Mouse (Mus musculus): ENCODE data around the gene Zmynd8. TPM values are rescaled to one million over a fixed set of nuclear protein-coding genes. Genes with fewer than 3 reads are reported as not detected.

Zmynd8 gene
- total RNA-seq, 2 experiments from 2014 or later = 32.1 to 49.9 TPM

DNA sequence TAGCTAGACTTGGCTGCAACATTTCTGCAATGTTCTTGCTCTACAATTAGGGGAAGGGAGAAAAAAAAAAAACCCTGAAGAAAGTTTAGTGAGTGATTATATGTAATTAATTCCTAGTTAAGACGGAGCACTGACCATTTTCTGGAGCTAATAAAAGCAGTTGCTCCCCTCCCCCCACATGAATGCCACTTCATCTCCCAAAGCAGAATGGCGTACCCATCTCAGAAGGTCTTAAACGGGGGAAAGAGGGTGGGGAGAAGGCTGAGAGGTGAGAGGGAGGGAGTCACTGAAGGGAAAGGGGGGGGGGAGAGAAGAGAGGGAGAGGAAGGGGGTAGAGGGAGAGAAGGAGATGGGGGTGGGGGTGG is 17.6 kb downstream of the Zmynd8 start:
- ATAC-seq (replicated peaks; ENCODE audit: poor library complexity) = no peak

DNA sequence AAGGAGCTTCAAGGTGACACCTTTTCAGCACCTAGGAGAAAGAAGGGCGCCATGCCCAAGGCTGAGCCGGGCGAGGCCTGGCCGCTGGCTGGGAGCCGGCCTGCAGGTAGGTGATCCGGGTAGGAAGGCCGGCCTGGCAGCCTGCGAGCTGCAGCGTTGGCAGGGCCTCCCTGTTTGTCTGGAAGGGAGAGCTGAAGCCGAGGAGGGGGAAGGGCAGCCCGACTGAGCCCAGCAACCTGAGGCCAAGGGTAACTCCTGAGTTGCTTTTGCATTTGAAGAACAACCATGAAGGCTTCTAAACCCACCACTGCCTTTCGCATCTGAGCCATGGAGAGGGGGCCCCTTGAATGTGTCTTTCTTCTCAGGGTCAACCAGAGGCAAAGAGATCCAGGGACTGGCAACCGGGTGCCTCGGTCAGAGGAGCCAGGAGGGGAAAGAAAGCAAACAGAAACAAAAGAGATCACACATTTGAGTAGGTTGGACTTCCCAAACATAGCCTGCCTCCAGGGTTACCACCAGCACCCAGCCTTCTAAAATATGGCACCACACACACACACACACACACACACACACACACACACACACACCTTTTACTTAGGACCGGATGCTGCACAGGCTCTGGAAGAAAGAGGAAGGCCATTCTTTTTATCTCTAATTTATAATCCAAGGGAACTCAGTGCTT is 18.2 kb downstream of the Zmynd8 start:
- no peak for ATAC-seq (replicated peaks; ENCODE audit: poor library complexity)

DNA sequence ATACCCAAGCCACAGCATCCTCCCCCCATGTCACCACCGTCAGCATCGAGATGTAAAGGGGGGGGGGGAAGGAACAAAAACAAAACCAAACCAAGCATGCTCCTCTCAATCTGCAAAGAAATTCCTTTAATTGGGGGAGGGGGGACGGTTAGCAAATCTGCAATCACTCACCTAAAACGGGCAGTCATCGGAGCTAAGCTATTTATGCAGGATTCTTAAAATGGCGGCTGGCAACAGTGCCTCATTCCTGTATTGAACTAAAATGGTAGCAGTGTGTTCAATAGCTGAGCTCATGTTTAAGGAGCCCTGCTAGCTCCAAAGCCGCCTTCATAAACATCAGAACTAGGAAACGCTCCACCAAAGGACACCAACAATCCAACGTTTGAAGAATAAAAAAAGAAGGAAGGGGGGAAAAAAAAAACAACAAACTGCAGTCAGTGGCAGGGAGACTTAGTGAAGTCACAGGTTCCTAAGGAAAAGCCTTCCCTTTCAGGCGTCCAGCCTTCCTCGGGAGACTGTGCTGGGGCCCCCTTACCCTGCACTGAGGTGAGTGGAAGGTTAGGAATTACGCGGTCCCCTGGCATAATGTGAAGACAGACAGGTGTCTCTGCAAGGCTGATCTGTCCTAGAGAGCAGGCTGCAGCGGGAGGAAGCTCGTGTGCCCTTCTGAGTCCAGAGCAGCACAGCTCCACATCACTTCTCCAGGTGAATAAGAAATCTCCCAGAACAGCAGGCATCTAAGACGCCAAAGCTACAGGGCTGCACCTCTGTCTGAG is 19.2 kb downstream of the Zmynd8 start:
- no peak for ATAC-seq (replicated peaks; ENCODE audit: poor library complexity)

DNA sequence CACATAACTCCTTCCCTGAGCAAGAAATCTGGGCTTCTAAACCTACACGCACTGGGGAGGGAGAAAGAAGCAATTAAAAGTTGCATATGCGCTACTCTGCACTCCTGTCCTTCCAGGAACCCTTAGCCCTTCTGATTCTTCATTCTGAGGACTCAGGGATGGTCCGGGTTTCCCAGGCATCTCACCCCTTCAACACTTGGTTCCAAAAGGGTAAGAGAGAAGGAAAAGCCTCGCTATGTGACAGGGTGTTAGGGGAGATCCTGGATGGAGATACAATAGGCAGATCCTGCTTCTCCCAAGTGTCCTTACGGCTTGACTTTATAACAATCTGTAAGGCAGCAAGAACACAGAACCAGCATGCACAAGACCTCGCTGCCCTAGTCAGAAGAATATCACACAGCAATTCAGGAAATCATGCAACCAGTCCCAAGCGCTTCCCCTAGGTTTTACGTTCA is 19.9 kb downstream of the Zmynd8 start:
- no peak for ATAC-seq (replicated peaks; ENCODE audit: poor library complexity)

DNA sequence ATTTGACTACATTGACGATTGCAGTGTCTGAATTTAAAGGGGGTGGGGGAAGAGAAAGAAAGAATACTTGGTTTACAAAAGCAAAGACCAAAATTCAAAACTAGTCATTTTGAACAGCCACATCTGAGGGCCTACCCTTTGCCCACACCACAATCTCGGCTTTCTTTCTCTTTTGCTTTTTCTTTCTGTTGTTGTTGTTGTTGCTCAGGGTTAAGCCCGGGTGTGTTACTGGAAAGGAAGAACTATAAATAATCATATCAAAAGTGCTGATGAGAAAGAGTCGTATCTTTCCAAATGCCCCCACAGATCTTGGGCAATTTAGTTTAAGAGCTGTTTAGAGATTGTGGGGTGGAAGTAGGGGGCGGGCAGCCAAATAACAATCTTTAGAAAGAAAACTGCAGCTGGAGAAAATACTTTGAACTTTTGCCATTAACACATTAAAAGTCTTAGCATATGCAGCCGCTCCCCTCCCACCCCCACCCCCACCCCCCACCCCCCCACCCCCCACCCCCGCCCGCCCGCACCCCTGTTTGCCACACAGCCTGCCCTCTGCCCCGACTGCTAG is 20.7 kb downstream of the Zmynd8 start:
- no peak for ATAC-seq (replicated peaks; ENCODE audit: poor library complexity)

DNA sequence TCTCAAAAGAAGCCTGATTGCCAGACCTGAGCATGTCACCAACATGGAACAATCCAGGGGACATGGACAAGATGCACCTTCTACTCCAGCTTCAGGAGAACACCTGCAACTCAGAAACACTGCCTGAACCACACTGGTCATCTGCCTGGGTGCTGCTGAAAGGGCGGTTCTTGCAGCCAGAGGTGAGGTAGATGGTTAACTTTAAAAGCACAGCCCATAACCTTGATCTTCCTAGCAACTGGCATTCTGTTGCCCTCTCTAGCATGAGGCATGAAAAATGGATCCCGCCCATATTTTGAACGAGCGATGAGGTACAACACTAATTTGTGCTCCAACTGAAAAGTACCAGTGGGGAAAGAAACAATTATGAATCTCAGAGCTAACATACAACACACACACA is 21.6 kb downstream of the Zmynd8 start:
- no peak for ATAC-seq (replicated peaks; ENCODE audit: poor library complexity)

DNA sequence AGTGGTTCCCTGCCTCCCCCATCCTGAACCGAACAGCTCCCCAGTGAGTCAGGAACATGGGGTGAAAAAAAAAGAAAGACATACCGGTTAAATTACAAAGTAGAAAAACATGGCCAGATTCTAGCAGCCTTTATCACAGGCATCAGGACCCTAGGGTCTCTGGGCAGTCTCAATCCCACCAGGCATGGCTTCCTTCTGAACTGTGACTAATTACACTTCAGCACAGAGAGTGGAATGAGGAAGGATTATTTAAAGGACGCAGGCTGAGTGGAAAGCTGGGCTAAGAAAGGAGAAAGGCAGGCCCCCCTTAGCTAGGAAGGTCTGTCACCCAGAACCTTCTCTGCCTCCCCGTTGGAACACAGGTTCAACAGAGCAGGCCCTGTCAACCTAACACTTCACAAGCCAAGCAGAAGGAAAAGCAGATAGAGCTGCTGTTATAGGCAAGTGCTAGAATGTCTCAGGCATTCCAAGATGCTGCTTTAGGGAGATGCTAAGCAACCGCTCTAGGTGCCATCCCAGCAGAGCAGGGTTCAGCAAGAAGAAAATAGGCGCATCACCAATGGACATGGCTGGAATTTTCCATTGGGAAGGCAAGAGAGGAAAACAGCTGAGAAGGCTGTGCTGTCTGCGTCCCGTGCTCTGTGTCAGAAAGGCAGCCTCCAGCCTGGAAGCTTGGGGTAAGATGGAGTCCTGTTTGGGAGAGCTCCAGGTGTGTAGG is 22.5 kb downstream of the Zmynd8 start:
- no peak for ATAC-seq (replicated peaks; ENCODE audit: poor library complexity)

DNA sequence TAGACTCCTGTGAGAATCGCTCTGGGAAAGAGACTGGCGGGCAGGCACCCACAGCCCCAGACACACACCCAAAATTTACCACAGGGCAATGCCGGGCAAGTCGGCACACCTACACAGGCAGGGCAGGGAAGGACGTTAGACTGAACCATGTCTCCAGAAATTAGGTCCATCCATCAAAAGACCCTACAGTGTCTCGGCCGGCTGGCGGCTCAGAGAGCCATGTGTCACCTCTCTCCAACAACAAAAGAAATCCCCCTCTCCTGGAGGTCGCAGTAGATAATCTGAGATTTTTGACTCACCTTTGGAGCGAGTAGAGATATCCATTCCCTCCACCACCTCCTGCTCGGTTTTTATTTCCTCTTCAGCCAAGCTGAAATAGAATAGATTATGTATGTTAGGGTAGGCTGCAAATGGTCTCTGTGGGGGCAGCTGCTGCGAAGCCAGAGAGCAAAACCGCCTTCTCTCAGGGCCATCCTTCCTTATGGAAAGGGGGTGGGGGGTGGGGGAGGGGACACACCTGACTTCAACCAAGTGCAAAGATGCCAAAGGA is 23.3 kb downstream of the Zmynd8 start:
- ATAC-seq (replicated peaks; ENCODE audit: poor library complexity) = no peak

DNA sequence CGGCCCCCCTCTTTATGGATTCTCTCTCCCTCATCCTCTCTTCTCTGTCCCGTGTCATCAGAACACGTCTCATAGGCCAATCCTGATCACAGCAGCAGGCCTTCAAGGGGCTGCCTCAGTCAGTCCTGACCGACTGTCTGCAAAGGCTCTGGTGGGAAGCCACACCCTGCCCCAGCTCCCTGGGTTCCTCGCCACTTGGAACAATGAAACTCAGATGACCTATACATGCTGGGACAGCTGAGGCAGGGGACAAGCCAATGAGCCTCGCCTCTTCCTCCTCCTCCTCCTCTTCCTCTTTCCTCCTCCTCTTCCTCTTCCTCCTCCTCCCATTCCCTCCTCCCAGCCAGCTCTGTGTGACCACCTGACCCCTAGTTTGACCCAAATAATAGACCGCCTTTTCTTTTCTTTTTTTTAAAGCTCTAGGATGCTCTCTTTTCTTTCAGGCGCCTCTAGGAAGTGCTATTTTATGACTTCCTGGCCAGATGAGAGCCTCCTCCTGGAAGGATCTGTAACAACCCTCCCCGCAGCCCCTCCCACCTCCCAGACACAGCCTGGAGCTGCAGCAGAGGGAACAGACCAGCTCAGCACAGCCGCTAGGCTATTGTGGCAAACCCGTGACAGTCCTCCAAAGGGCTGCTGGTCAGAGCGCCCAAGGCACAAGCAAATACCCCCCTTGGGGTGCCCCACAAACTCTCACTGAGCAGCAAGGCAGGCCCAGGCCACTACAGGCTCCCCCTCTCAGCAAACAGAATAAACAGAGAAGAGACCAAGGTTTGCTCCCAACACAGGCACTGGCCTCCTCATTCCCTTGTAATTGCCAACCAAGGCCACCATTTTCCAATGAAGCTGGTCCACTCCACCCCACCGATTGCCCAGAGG is 24.1 kb downstream of the Zmynd8 start:
- peak; percentile 76 for ATAC-seq (replicated peaks; ENCODE audit: poor library complexity)

DNA sequence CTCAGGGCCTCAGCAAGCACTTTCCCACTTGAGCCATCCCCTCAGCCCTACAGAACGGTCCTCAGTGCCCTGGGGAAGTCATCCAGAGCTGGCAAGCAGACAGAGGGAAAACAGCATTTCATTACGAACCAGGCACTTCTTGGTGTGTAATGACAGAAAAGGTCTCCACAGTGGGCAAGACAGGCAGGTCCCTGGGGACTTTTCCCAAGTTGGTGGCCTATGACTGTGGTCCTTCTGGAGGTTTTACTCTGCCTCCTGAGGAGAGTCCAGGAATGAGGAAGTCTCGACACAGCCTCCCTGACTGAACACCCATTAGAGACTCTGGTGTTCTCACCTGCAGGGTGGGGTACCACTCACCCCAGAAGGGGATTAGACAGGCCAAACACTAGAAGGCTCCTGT is 25.0 kb downstream of the Zmynd8 start:
- no peak for ATAC-seq (replicated peaks; ENCODE audit: poor library complexity)

DNA sequence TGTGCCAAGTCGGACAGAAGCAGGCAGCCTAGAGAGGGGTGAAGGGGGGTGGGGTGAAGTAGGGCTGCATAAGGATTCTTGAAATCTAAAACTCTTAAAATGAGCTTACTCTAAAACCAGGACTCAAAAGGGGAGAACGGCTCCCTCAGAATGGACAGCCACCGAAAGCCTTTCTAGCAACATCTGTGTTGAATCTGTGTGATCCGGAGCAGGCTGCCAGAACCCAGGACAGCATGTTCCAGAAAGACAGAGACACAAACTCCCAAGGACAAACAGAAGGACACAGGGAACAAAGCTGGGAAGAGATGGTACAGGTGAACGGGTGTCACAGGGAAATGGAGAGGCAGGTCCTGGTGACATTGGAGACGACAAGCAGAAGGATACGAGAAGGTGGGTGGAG is 25.6 kb downstream of the Zmynd8 start:
- no peak for ATAC-seq (replicated peaks; ENCODE audit: poor library complexity)

DNA sequence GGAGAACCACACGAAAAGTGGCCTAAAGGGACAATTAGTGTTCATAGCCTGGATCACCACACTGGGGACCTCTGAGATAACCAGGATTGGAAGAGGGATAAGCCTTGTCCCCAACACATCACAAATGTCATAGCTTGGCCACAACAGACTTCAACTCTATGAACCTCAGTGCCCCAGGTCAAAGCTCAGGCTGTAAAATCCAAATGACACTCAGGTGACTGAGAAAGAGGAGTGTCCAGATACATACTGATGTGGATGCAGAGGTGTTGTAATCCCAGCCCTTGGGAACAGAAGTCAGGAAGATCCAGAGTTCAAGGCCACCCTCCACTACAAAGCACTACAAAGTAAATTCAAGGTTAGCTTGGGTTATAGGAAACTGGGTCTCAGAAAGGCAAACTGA is 29.6 kb downstream of the Zmynd8 start:
- no peak for ATAC-seq (replicated peaks; ENCODE audit: poor library complexity)

DNA sequence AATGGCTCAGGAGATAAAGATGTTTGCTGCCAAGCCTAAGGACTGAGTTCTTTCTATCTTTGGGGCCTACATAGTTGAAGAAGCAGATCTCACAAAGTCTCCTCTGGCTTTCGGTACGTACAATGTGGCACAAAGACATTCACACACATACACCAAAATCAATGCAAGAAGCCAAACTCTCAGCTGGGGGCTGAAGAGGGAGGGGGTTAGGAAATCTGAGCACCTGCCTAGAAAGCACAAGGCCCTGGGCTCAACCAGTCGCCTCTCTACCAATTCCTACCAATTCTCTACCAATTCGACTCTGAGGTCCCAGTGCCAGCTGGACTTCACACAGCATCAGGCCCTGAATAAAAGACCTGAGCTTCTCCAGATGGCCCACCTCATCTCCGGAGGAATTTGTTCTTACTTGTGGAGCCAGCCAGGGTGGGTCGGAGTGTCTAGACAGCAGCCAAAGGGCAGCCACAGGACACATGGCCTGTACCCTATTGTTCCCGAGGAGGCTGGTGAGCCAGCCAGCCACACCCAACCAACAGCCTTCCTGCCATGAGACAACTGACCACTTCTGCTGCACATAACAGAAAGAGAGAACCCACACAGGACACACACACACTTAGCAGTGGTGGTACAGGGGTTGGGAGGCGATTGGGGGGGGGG is 30.2 kb downstream of the Zmynd8 start:
- 0 out of 2 replicates have a peak, but pooled peaks have one; percentile 23 for ATAC-seq (replicated peaks; ENCODE audit: poor library complexity)

DNA sequence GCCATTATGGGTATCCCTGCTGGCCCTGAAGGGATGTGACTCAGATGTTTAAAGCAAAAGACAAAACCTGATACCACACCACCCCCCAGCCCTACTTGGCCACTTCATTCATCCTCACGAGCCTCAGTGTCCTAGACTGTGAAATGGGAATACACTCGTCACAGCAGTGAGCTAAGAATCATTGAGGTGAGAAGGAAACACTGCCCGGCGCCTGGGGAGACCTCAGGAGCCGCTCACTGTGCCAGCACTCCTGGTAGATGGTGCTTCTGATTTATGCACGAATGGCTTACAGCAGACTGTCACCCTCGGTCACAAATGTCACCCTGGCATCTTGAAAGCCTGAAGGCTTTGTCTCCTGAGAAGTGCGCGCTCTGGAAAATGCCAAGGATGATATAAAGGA is 31.3 kb downstream of the Zmynd8 start:
- ATAC-seq (replicated peaks; ENCODE audit: poor library complexity) = no peak

DNA sequence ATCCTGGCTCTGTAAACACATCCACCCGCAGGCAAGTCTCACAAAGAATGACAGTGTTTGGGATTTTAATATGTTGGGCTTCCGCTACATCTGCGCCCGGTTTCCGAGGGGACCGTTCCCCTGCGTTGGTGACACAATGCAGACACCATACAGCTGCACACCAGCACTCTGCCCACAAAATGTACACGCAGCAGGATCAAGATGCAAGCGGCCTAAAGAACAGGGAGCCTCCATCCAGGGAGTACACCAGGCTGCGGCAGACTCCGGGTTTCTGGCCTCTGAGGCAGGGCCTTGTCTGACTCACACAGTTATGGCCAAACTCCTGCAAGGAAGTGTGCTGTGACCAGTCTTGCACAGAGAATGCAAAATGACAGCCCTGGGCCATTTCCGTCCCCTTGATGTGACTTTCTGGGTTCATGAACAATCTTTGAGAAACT is 31.8 kb downstream of the Zmynd8 start:
- no peak for ATAC-seq (replicated peaks; ENCODE audit: poor library complexity)

DNA sequence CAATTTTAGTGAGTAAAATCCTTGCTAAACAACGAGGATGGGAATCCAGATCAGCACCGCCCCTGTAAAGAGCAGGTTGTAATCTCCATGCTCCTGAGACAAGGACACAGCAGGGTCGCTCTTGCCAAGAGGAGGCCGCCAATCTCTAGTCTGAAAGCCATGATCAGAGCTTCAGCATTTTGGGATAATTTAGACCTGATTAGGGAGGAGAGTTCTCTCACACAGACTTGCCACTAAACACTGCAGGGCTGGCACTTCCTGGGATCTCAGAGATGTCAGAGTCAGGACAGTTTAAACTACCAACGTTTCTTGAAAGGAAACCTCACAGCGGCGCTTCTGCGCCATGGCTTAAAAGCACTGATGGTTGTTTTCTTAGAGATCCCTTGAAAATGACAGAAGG is 32.4 kb downstream of the Zmynd8 start:
- no peak for ATAC-seq (replicated peaks; ENCODE audit: poor library complexity)

DNA sequence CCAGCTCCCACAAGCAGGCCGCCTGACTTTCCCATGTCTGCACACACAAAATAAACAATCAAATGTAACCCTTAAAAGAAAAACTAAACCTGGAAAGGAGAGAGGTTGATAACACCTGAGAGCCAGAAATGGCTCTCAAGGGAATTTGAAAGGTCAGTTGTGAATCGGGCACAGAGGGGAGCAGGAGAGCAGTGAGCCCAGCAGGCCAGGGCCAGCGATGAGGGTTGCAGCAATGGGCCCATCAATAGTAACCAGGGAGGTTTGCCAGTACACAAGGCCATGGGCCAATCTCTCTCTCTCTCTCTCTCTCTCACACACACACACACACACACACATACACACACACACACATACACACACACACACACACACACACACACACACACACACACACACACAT is 34.0 kb downstream of the Zmynd8 start:
- ATAC-seq (replicated peaks; ENCODE audit: poor library complexity) = no peak

DNA sequence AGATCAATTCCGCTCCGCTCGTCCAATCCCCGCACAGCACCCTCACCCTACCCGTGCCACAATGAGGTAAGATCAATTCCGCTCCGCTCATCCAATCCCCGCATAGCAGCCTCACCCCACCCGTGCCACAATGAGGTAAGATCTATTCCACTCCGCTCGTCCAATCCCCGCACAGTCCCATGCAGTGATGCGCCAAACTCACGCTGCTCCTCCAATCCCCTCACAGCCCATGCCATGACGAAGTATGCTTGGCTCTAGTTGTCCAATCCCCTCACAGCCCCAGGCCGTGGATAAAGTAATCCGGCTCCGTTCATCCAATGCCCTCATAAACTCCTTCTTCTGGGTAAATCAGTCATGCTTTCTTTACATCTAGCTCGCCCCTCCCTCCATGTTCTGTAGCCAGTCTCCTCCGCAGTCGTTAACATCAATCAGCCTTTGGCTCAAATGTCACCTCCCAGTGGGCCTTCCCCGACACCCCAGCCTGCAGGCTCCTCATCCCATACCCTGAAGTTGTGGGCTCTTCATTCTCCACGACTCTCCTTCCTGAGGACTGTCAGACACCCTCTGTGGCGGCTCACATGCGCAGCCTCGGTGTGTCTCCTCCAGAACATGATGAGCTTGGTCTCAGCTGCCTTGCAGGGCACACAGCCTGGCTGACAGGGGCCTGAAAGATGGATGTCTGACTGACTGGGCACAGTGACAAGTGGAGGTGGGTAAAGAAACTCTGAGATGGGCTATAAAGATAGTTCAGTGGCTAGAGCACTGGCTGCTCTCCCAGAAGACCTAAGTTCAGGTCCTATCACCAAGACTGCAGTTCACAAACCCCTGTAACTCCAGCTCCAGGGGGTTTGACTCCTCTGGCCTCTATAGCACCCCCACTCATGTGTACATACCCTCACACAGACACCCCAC is 36.9 kb downstream of the Zmynd8 start:
- ATAC-seq (replicated peaks; ENCODE audit: poor library complexity) = no peak

Data from megakaryocyte progenitor cell, adult 5-6 weeks (primary cell).